Mouse (Mus musculus): ENCODE data around the gene Rab5if. TPM values are rescaled to one million over a fixed set of nuclear protein-coding genes. Genes with fewer than 3 reads are reported as not detected.
A peak's percentile ranks its signal among the peaks of the same experiment; 100 is the strongest.
"Not testable (repeated sequence)": the region's sequence is repeated elsewhere in the genome, so short reads cannot be mapped to it uniquely, and the experiment has no call there.

The Rab5if gene
- total RNA-seq, 2 experiments from 2014 or later: 117 to 127 TPM

GRCm38 (mm10) chr2:156853999-156854771, 8.7 kb upstream of the Rab5if start:
- DNase-seq (ENCODE audit: low spot score in 2 of 2): peak; percentile 53 to 62

- no peak for DNase-seq (ENCODE audit: low spot score in 2 of 2)
Measured at GRCm38 (mm10) chr2:156856311-156856710, 6.6 kb upstream of the Rab5if start.

- no peak for DNase-seq (ENCODE audit: low spot score in 2 of 2)
Measured at GRCm38 (mm10) chr2:156857385-156857791, 5.5 kb upstream of the Rab5if start.

- DNase-seq (ENCODE audit: low spot score in 2 of 2): no peak
Measured at GRCm38 (mm10) chr2:156857835-156858234, 5.1 kb upstream of the Rab5if start, which contains the start of gene 4930518I15Rik. Gene 4930518I15Rik (minus strand): TSS chr2:156857946.

DNA sequence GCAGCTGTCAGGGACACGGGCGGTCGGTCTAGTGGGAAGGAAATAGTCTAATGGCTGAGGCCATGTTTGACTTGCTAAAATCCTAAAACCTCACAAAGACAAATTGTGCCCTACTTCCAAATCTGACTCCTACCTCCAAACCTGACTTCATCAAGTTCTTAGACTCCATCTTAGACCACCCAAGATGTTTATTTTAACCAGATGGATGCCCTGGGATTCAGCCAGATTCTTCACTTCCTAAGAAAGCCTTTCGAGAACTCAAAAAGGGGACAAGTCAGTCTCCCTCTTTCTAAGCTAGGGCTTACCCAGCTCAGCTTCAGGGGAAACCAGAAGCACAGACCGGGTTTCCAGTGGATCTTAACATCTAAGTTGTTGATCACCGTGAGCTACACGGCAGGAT, 4.3 kb upstream of the Rab5if start:
- no peak for DNase-seq (ENCODE audit: low spot score in 2 of 2)

DNA sequence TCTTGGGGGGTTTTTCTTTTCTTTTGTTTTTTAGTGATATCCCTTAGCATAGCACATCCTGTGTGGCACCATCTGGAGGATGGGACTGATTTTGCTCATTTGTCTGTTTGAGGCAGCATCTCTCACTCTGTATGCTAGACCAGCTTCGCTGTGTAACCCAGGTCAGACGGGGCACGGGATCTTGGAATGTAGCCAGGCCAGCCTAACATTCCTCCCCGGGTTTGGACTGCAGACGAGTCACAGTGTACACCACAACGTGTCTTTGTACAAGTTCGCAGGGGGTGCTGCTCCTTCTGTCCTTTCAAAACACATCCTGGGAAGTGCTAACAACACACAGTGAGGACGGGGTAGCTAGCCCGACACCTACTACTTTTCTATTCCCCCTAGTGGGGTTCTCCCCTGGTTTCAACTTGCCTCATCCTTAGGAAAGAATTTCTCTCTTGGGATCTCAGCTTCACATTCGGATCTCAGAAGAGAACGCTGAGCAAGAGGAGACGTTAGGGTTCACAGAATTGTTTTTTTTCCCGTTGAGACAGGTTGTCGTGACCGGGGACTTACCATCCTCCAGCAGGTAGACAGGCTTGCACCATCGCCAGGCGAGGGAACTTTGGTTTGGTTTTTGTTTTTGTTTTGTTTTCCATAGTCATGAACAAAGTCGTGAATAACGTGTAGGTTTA, 749 bp upstream of the Rab5if start:
- peak; percentile 35 to 37 for DNase-seq (ENCODE audit: low spot score in 2 of 2)

- DNase-seq (ENCODE audit: low spot score in 2 of 2): no peak
Measured at GRCm38 (mm10) chr2:156863487-156864160, 696 bp downstream of the Rab5if start.

GRCm38 (mm10) chr2:156864481-156864880, 1.6 kb downstream of the Rab5if start:
- DNase-seq (ENCODE audit: low spot score in 2 of 2): no peak

DNA sequence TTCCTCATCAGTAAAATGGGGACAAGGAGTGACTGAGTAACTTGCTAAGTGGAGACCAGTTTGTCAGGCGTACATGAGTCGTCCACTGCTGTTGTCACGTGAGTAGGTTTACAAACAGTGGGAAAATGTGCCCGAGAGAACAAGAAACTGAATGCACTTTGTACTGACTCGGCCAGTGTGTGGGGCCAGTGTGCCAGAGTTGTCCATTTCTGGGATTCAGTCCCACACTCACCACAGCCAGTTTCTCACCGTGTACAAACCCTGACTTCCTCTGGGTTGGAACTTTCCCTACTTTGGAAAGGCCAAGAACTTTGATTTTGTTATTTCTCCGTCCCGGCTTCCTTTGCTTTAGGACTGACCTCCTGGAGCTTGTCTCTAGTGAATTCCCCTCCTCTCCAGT, 6.1 kb downstream of the Rab5if start:
- DNase-seq (ENCODE audit: low spot score in 2 of 2): peak; percentile 34 to 46

- no peak for DNase-seq (ENCODE audit: low spot score in 2 of 2)
Measured at GRCm38 (mm10) chr2:156869554-156869953, 6.6 kb downstream of the Rab5if start.

GRCm38 (mm10) chr2:156870519-156870918, 7.6 kb downstream of the Rab5if start:
- DNase-seq (ENCODE audit: low spot score in 2 of 2): peak in 1 of 2 experiments; percentile 38

DNA sequence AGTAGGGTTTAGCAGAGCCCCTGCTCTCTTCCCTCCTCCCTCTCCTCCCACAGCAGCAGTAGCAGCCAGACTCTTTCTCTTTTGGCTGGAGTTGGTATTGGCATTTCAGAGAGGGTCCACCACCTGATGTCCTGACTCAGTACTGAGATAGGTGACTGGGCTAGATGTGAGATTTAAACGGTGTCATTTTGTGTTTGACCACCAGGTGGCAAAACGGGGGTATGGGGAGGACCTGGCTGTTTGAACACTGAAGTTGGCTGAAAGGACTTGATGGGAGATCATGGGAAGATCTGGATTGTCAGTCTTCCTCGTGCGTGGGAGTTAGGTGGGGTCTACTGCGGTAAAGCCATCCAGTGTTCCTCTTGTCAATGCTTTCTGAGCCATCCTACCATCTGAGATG, 10.7 kb downstream of the Rab5if start:
- peak; percentile 57 to 67 for DNase-seq (ENCODE audit: low spot score in 2 of 2)

DNA sequence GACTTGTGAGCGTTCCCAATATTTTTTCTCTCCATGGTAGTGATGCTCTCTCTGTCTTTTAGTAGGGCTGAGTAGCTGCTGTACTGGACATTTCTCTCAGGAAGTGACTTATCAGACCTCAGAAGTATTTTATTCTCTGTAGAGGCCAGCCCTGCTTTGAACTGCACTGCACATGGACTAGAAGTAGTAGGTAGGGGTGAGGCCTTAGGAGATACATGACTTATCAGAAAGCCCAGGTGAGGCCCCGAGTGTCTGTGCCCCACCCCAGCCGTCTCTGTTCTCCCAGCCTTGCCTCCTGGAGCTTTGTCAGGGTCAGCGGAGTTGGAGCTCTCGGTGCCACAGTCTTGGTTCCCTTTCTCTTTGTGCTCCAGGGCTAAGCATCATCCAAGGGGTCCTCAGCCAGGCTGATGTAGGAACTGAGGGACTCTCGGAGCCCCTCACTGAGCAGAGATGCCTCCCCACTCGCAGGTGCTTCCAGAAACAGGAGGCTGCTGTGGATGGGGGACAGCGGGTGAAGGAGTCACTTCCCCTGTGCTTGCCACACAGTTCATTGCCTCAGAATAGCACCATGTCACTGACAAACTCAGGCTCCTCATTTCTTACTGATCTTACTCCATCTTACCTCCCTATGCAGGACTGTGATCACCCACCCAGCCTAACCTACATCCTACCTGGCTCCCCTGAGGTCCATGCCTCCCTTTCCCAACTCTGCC, 11.3 kb downstream of the Rab5if start:
- no peak for DNase-seq (ENCODE audit: low spot score in 2 of 2)

GRCm38 (mm10) chr2:156874760-156875510, 12.0 kb downstream of the Rab5if start:
- no peak for DNase-seq (ENCODE audit: low spot score in 2 of 2)

DNA sequence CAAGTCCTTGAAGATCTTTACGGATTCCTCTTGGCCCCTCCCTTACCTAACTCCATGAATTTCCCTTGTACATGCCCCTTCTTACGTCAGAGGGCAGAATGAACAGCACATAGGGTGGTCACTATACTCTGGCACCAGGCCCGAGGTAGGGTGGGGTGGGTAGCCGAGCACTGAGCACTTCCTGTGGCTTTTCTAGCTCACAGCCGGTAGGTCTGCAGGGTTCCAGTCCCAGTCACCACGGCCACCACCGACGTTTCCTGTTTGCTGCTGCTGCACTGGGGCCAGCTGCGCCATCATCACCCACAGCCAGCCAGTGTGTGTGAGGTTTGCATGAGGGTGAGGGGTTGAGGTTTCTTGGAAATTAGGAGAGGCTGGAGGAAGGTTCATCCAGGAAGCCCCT, 14.8 kb downstream of the Rab5if start:
- DNase-seq (ENCODE audit: low spot score in 2 of 2): no peak

GRCm38 (mm10) chr2:156879541-156879940, 16.6 kb downstream of the Rab5if start:
- no peak for DNase-seq (ENCODE audit: low spot score in 2 of 2)

GRCm38 (mm10) chr2:156882431-156883001, 19.6 kb downstream of the Rab5if start:
- DNase-seq (ENCODE audit: low spot score in 2 of 2): no peak

GRCm38 (mm10) chr2:156884396-156885211, 21.7 kb downstream of the Rab5if start:
- DNase-seq (ENCODE audit: low spot score in 2 of 2): no peak

DNA sequence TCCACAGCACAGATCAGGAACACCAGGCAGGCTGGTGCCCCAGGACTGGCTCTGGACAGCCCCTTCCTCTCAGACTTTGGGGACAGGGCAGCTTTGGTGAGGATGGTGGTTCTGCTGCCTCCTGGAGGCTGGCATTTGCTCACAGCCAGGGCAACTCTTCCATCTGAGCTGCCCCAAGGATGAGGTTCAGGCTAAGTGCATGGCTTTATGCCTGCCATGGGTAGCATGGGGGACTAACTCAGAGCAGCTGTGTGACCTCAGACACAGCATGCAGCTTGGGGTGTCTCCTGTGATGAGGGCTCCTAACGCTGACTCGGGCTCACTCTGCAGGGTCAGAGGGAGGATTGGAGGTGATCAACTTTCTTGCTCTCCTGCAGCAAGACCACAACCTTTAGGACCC, 22.7 kb downstream of the Rab5if start:
- DNase-seq (ENCODE audit: low spot score in 2 of 2): not testable (repeated sequence)

Measured in layer of hippocampus, postnatal 10 days (tissue).